Mouse (Mus musculus) hindbrain, embryonic 16.5 days (tissue): ENCODE measurements around the gene Tmed5. TPM values are rescaled to one million over a fixed set of nuclear protein-coding genes. Genes with fewer than 3 reads are reported as not detected.
A peak's percentile ranks its signal among the peaks of the same experiment; 100 is the strongest.

Experiments used
- ATAC-seq: fragments of 200-750 bp; cut with Nextera tagmentation; 2 replicates; pipeline ENCODE4 v1.8.0; 2017; ENCODE audit warnings: moderate TSS enrichment, moderate library complexity
- H3K27ac ChIP-seq: fragments of 300-500 bp; sonication (generic); 2 replicates; pipeline ENCODE4 v1.5.1; 2014; ENCODE audit warnings: low read depth, mild to moderate bottlenecking, control low read depth, low read length, moderate library complexity
- H3K27me3 ChIP-seq: fragments of 300-500 bp; sonication (generic); replicated peaks from 2 replicates; pipeline ENCODE4 v1.6.1; 2014; ENCODE audit warnings: low read length; ENCODE audit not compliant: control insufficient read depth, insufficient read depth
- H3K36me3 ChIP-seq: fragments of 300-500 bp; sonication (generic); 2 replicates; pipeline ENCODE4 v1.6.1; 2014; ENCODE audit warnings: mild to moderate bottlenecking, low read length, moderate library complexity, mixed read lengths; ENCODE audit not compliant: control insufficient read depth, insufficient read depth
- H3K4me1 ChIP-seq: fragments of 300-500 bp; sonication (generic); 2 replicates; pipeline ENCODE4 v1.6.1; 2014; ENCODE audit warnings: low read depth, low read length; ENCODE audit not compliant: control insufficient read depth, insufficient read depth
- H3K4me2 ChIP-seq: fragments of 300-500 bp; sonication (generic); 2 replicates; pipeline ENCODE4 v1.6.1; 2014; ENCODE audit warnings: mild to moderate bottlenecking, low read length, control low read depth, moderate library complexity
- H3K4me3 ChIP-seq: fragments of 300-500 bp; sonication (generic); 2 replicates; pipeline ENCODE4 v1.5.1; 2014; ENCODE audit warnings: mild to moderate bottlenecking, low read length, control low read depth, moderate library complexity
- H3K9ac ChIP-seq: fragments of 300-500 bp; sonication (generic); 2 replicates; pipeline ENCODE4 v1.6.1; 2014; ENCODE audit warnings: low read depth, mild to moderate bottlenecking, control low read depth, low read length, moderate library complexity
- H3K9me3 ChIP-seq: fragments of 300-500 bp; sonication (generic); 2 replicates; pipeline ENCODE4 v1.6.1; 2014; ENCODE audit warnings: mild to moderate bottlenecking, low read length, moderate library complexity; ENCODE audit not compliant: control insufficient read depth
- WGBS: fragments of 180-500 bp; shearing (Covaris S2); extraction: QIAGEN DNeasy Blood & Tissue Kit; methylation state at CpG from one replicate; pipeline ENCODE4 v1.1.7; 2014; 5-methylcytosine and 5-hydroxymethylcytosine counted together
- polyA plus RNA-seq: library from polyadenylated mRNA; unstranded; fragments of >200 nt; fragmentation: Nextera tagmentation; extraction: Ambion mirVana; gene quantifications from 2 replicates; pipeline ENCODE4 v1.2.1, GENCODE M21; 2015

Gene Tmed5
- polyA plus RNA-seq, 1 experiment from 2014 or later: 30.3 TPM

DNA sequence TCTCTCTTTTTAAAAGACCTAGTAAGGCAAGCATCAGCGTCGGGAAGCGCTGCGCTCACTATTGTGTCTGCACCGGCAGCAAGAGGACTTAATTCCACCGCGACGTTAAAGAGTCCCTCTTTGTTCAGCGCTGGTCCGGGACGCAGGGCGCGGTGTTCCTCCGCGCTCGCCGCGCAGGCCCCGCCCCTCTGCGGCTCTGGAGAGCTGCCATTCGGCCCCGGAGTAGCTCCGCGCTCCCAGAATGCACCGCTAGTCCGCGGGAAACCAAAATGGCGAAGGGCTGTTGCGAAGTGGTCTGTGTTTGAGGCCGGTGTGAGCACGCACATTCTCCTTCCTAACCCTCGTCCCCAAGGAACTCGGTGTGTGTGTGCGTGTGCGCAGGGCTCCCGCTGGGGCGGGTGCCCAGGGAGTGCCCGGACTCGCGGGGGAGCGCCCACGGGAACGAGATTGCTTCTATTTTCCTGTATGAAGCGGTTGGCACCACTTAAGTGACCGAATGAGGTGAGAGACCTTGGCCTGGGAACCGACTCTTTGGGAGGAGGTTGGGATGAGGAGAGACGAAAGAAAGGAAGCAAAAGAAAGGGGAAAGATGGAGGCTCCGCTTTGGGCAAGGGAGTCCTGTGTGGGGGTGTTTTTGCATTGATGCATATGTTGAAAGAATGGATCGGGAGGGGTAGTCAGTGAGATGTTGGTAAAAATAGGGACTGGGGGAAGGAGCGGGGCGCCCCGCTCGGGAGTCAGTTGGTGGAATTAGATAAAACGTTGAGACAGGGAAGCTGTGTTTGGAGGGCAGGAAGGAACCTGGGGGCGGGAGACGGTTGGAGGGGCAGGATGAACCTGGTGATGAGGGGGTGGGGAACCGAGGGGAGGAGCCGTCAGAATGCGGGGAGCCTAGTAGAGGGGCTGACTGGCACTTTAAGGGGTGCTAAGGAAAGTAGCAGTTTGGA is 66.7 kb downstream of the Tmed5 start, which contains the start of gene Mtf2:
TSS of gene Mtf2 (plus strand) at position 210 of the 947 bp plus-strand sequence.
- Histone ChIP-seq H3K4me1 (peaks cover 11% of the 10 kb centered on the region), H3K27ac (peak within 1 kb of the TSS; percentile 94), H3K27me3 (no peaks in the 10 kb centered on the region), H3K9me3 (no peaks in the 10 kb centered on the region), H3K4me3 (peak within 1 kb of the TSS; percentile 84), H3K36me3 (peaks cover 10% of the 10 kb centered on the region), H3K4me2 (peak within 1 kb of the TSS; percentile 63), H3K9ac (peak within 1 kb of the TSS; percentile 89)
- peak; percentile 96 for ATAC-seq
- WGBS: under 1% methylated on average over 59 of the region's 59 CpGs

DNA sequence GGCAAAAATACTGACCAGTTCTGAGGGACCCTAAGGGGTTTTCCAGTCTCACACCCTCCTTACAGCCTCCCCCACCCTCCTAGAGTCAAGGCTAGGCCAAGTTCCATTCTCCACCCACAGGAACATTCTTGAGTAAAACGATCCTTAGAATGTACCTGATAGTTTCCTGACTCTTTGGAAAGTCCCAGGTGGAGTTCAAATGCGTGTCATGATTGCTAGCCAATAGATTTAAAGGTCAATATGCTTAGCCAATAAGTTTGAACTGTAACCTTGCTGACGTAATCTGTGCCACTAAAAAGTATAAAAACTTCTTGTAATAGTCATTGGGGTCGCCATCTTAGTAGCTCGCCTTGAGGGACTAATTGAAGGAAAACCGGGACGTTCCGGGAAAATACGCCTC is 72.0 kb downstream of the Tmed5 start:
- Histone ChIP-seq H3K27ac (no peak overlapping the region), H3K4me3 (no peak overlapping the region), H3K9me3 (no peaks in the 10 kb centered on the region; the same call in 1 of the 2 replicates), H3K9ac (no peak overlapping the region), H3K4me2 (no peak overlapping the region), H3K4me1 (no peaks in the 10 kb centered on the region), H3K36me3 (no peaks in the 10 kb centered on the region), H3K27me3 (no peaks in the 10 kb centered on the region)
- 96% methylated on average over 9 of the region's 9 CpGs for WGBS
- ATAC-seq: no peak

Other genes starting within 250 kb of the Tmed5 start
- 53.9 and 59.3 TPM in 2 replicates for gene Rpl5, start 232.1 kb downstream of the Tmed5 start, polyA plus RNA-seq
- 68.1 and 73.3 TPM in 2 replicates for gene Fam69a, start 145.5 kb downstream of the Tmed5 start, polyA plus RNA-seq
- gene Mtf2, start 66.9 kb downstream of the Tmed5 start, polyA plus RNA-seq: 76.4 and 88.7 TPM in 2 replicates
- gene Ccdc18, start 255 bp upstream of the Tmed5 start, polyA plus RNA-seq: 2.7 and 3.1 TPM in 2 replicates
- 41.7 and 42.4 TPM in 2 replicates for gene Dr1, start 136.3 kb upstream of the Tmed5 start, polyA plus RNA-seq
- 5.1 and 5.3 TPM in 2 replicates for gene Pigg, start 180.0 kb upstream of the Tmed5 start, polyA plus RNA-seq
- gene Gm42517, start 235.3 kb upstream of the Tmed5 start, polyA plus RNA-seq: 3.2 and 3.6 TPM in 2 replicates